Mouse (Mus musculus) heart, postnatal 4 days (tissue): ENCODE results near the gene Gm20906. TPM values are rescaled to one million over a fixed set of nuclear protein-coding genes. Genes with fewer than 3 reads are reported as not detected.
"Not testable (repeated sequence)": the region's sequence is repeated elsewhere in the genome, so short reads cannot be mapped to it uniquely, and the experiment has no call there.

ENCODE experiments used
- DNase-seq: peaks from one replicate; pipeline ENCODE4 v3.0.0; 2021
- total RNA-seq, 2 experiments: library from RNA; stranded (reverse); gene quantifications; 2 replicates each; pipeline ENCODE4 v1.2.3; 2021

Gene Gm20906
- total RNA-seq: not detected

DNA sequence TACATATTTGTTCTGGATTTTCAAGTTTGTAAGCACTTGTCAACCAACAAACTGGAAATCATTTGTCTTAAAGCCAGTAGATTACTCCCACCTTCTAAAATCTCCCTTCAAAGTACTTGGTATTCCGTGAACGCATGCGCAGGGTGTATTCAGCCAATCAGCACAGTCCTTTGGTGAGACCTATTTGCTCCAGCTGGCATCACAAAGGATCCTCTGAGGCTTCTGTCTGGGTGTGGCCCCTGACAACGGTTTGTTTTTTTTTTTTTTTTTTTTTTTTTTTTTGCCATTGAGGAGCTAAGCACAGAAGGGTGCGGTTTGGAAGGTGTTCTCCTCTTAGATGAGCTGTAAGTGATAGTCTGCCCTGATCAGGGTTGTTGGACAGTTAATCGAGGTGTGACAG, at the start of gene Gm20906:
Gm20906 (plus strand) TSS at position 301 of the 400 bp plus-strand sequence.
- not testable (repeated sequence) for DNase-seq
